Mouse (Mus musculus) heart, embryonic 13.5 days (tissue): ENCODE results near the gene Minpp1. TPM values are rescaled to one million over a fixed set of nuclear protein-coding genes. Genes with fewer than 3 reads are reported as not detected.
A peak's percentile ranks its signal among the peaks of the same experiment; 100 is the strongest.

Experiments used
- ATAC-seq: fragments of 200-750 bp; cut with Nextera tagmentation; 2 replicates; pipeline ENCODE4 v1.8.0; 2017; ENCODE audit warnings: moderate TSS enrichment; ENCODE audit not compliant: insufficient number of reproducible peaks, low FRiP score, low TSS enrichment; ENCODE audit errors: extremely low read depth
- H3K27ac ChIP-seq: fragments of 300-500 bp; sonication (generic); replicated peaks from 2 replicates; pipeline ENCODE4 v1.5.1; 2015; ENCODE audit warnings: moderate library complexity, mild to moderate bottlenecking, inconsistent platforms
- H3K27me3 ChIP-seq: fragments of 300-500 bp; sonication (generic); replicated peaks from 2 replicates; pipeline ENCODE4 v1.6.1; 2015; ENCODE audit warnings: mild to moderate bottlenecking, inconsistent platforms
- H3K36me3 ChIP-seq: fragments of 300-500 bp; sonication (generic); 2 replicates; pipeline ENCODE4 v1.6.1; 2015; ENCODE audit warnings: mild to moderate bottlenecking, inconsistent platforms
- H3K4me1 ChIP-seq: fragments of 300-500 bp; sonication (generic); 2 replicates; pipeline ENCODE4 v1.6.1; 2015; ENCODE audit warnings: inconsistent platforms
- H3K4me2 ChIP-seq: fragments of 300-500 bp; sonication (generic); 2 replicates; pipeline ENCODE4 v1.6.1; 2015; ENCODE audit warnings: inconsistent platforms, mild to moderate bottlenecking, moderate library complexity
- H3K4me3 ChIP-seq: fragments of 300-500 bp; sonication (generic); 2 replicates; pipeline ENCODE4 v1.5.1; 2015; ENCODE audit warnings: moderate library complexity, mild to moderate bottlenecking, inconsistent platforms
- H3K9ac ChIP-seq: fragments of 300-500 bp; sonication (generic); 2 replicates; pipeline ENCODE4 v1.6.1; 2015; ENCODE audit warnings: inconsistent platforms, mild to moderate bottlenecking, moderate library complexity
- H3K9me3 ChIP-seq: fragments of 300-500 bp; sonication (generic); 2 replicates; pipeline ENCODE4 v1.6.1; 2016; ENCODE audit warnings: inconsistent platforms
- WGBS: fragments of 180-500 bp; shearing (Covaris S2); methylation state at CpG from one replicate; pipeline ENCODE4 v1.1.7; 2015; ENCODE audit warnings: mixed read lengths; 5-methylcytosine and 5-hydroxymethylcytosine counted together
- polyA plus RNA-seq: library from polyadenylated mRNA; unstranded; fragments of >200 nt; fragmentation: Nextera tagmentation; extraction: Ambion mirVana; gene quantifications from 2 replicates; pipeline ENCODE4 v1.2.1, GENCODE M21; 2015

Minpp1 gene
- polyA plus RNA-seq, 1 experiment from 2014 or later = 56.5 TPM

- H3K9me3 ChIP-seq = no peaks in the 10 kb centered on the region
- H3K9ac ChIP-seq = no peak overlapping the region
- H3K27ac ChIP-seq = peak overlapping the region; percentile 28
- H3K4me1 ChIP-seq = peaks cover 3% of the 10 kb centered on the region; the same call in 1 of the 2 replicates
- no peaks in the 10 kb centered on the region for H3K27me3 ChIP-seq
- 58% methylated on average over 1 of the region's 1 CpGs for WGBS
- H3K36me3 ChIP-seq = no peaks in the 10 kb centered on the region
- H3K4me2 ChIP-seq = no peak overlapping the region
- H3K4me3 ChIP-seq = no peak overlapping the region
- no peak for ATAC-seq
Measured at GRCm38 (mm10) chr19:32552106-32552505, 66.5 kb downstream of the Minpp1 start.

- Histone ChIP-seq H3K9ac (no peak overlapping the region), H3K27me3 (no peaks in the 10 kb centered on the region), H3K36me3 (no peaks in the 10 kb centered on the region), H3K4me2 (no peak overlapping the region), H3K27ac (no peak overlapping the region), H3K9me3 (no peaks in the 10 kb centered on the region), H3K4me3 (no peak overlapping the region), H3K4me1 (peaks cover 3% of the 10 kb centered on the region; the same call in 1 of the 2 replicates)
- WGBS = 68% methylated on average over 3 of the region's 3 CpGs
- ATAC-seq = no peak
Measured at GRCm38 (mm10) chr19:32553310-32553709, 67.7 kb downstream of the Minpp1 start.

- Histone ChIP-seq H3K4me3 (no peak overlapping the region), H3K27ac (peak overlapping the region; percentile 62), H3K4me1 (peaks cover 3% of the 10 kb centered on the region; the same call in 1 of the 2 replicates), H3K36me3 (no peaks in the 10 kb centered on the region), H3K4me2 (no peak overlapping the region), H3K9me3 (no peaks in the 10 kb centered on the region), H3K9ac (no peak overlapping the region), H3K27me3 (no peaks in the 10 kb centered on the region)
- WGBS = 34% methylated on average over 3 of the region's 3 CpGs
- no peak for ATAC-seq
Measured at GRCm38 (mm10) chr19:32555257-32555656, 69.7 kb downstream of the Minpp1 start.

Other genes with a start within 250 kb of the Minpp1 start
- 33.3 and 39.8 TPM in 2 replicates for gene Sgms1, start 96.1 kb upstream of the Minpp1 start, polyA plus RNA-seq
- 59.6 and 80.4 TPM in 2 replicates for gene Rpl9-ps6, start 19.2 kb upstream of the Minpp1 start, polyA plus RNA-seq
- gene Papss2, start 110.0 kb downstream of the Minpp1 start, polyA plus RNA-seq = 8.9 and 12.1 TPM in 2 replicates